Mouse (Mus musculus) testis, adult 2 months (tissue): Measurements from ENCODE around the gene Pus3. TPM values are rescaled to one million over a fixed set of nuclear protein-coding genes. Genes with fewer than 3 reads are reported as not detected.
"Not testable (repeated sequence)": the region's sequence is repeated elsewhere in the genome, so short reads cannot be mapped to it uniquely, and the experiment has no call there.

ENCODE experiments used
- H3K27ac ChIP-seq: fragments of 200-500 bp; 2 replicates; pipeline ENCODE4 v1.5.1; 2012; ENCODE audit warnings: low read depth, low read length; ENCODE audit not compliant: control insufficient read depth, insufficient read depth
- H3K27me3 ChIP-seq: fragments of 200-500 bp; 2 replicates; pipeline ENCODE4 v1.6.1; 2012; ENCODE audit warnings: mild to moderate bottlenecking, low read length, moderate library complexity; ENCODE audit not compliant: control insufficient read depth, insufficient read depth
- H3K36me3 ChIP-seq: fragments of 200-500 bp; 2 replicates; pipeline ENCODE4 v1.6.1; 2012; ENCODE audit warnings: mild to moderate bottlenecking, low read length; ENCODE audit not compliant: control insufficient read depth, insufficient read depth
- H3K4me1 ChIP-seq: fragments of 200-500 bp; 2 replicates; pipeline ENCODE4 v1.6.1; 2012; ENCODE audit warnings: low read length; ENCODE audit not compliant: control insufficient read depth, insufficient read depth
- H3K4me3 ChIP-seq: fragments of 200-500 bp; 2 replicates; pipeline ENCODE4 v1.5.1; 2012; ENCODE audit warnings: low read depth, mild to moderate bottlenecking, low read length, moderate library complexity, mixed read lengths; ENCODE audit not compliant: control insufficient read depth
- CTCF ChIP-seq: fragments of 200-500 bp; IDR thresholded peaks from 2 replicates; pipeline ENCODE4 v1.5.1; 2012; ENCODE audit warnings: low read depth, mild to moderate bottlenecking, inconsistent platforms, low read length, moderate library complexity; ENCODE audit not compliant: control insufficient read depth, insufficient read depth, insufficient replicate concordance
- POLR2A ChIP-seq: fragments of 200-500 bp; IDR thresholded peaks from 2 replicates; pipeline ENCODE4 v1.6.1; 2012; ENCODE audit warnings: low read depth, mild to moderate bottlenecking, inconsistent platforms, low read length, moderate library complexity; ENCODE audit not compliant: control insufficient read depth
- polyA plus RNA-seq: library from polyadenylated mRNA; depleted of rRNA; stranded (reverse); fragments of >200 nt; gene quantifications from 2 replicates; pipeline ENCODE4 v1.2.3, GENCODE M21; 2012; rRNA removed

Pus3 gene
- polyA plus RNA-seq, 1 experiment, result 3.5 TPM

- no peaks in the 10 kb centered on the region for H3K27me3 ChIP-seq
- H3K4me3 ChIP-seq, result no peak within 1 kb of the TSS
- TF ChIP-seq CTCF (no peak), POLR2A (no peak)
- H3K36me3 ChIP-seq, result no peaks in the 10 kb centered on the region
- no peak within 1 kb of the TSS for H3K27ac ChIP-seq
- no peaks in the 10 kb centered on the region for H3K4me1 ChIP-seq
These were observed 53.4 kb downstream of the Pus3 start, which contains the start of gene Pate4 for GRCm38 (mm10) chr9:35611841-35612240. Gene Pate4 (minus strand): TSS chr9:35611941.

DNA sequence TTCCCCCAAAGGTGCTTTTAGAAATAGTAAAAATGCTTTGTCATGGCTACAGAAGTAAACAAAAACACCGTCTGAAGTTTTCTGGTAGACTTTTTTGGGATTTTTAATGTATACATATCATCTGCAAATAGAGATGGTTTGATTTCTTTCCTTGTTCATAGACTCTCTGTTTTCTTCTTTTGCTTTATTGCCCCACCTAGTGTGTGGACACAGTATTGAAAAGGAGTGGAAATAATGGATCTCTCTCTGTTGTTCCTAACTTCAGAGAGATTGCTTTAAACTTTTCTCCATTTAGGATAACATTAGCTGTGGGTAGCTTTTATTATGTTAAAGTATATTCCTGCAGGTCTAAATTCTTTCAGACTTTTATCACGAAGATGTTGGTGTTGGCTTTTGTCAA lies 55.6 kb downstream of the Pus3 start:
- H3K4me1 ChIP-seq, result no peaks in the 10 kb centered on the region
- no peaks in the 10 kb centered on the region for H3K27me3 ChIP-seq
- H3K27ac ChIP-seq, result no peak overlapping the region
- H3K4me3 ChIP-seq, result no peak overlapping the region
- no peak for TF ChIP-seq CTCF
- TF ChIP-seq POLR2A, result no peak
- no peaks in the 10 kb centered on the region for H3K36me3 ChIP-seq

DNA sequence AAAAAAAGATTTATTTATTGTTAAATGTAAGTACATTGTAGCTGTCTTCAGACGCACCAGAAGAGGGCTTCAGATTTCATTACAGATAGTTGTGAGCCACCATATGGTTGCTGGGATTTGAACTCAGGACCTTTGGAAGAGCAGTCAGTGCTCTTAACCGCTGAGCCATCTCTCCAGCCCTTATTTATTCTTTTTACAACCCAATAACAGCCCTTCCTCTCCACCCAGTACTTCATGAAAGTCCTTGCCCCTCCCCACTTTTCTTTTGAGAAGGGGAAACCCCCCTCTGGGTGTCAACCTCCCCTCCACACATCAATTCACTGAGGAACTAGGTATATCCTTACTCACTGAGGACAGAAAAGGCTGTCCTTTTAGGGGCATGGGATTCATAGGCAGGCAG lies 58.4 kb downstream of the Pus3 start:
- H3K4me3 ChIP-seq, H3K4me1 ChIP-seq, H3K27me3 ChIP-seq, H3K36me3 ChIP-seq, H3K27ac ChIP-seq: not testable (repeated sequence)

Other genes starting within 250 kb of the Pus3 start
- gene Cdon, start 137.5 kb upstream of the Pus3 start, polyA plus RNA-seq, result 1.8 and 2.0 TPM in 2 replicates
- not detected in 2 replicates for gene Gm1113, start 40.3 kb upstream of the Pus3 start, polyA plus RNA-seq
- 63.9 and 71.2 TPM in 2 replicates for gene Ddx25, start 67 bp upstream of the Pus3 start, polyA plus RNA-seq
- 1.1 and 2.3 TPM in 2 replicates for gene Pate2, start 11.7 kb downstream of the Pus3 start, polyA plus RNA-seq
- gene Hyls1, start 11.8 kb downstream of the Pus3 start, polyA plus RNA-seq, result 39.7 and 41.8 TPM in 2 replicates
- gene Pate4, start 53.3 kb downstream of the Pus3 start, polyA plus RNA-seq, result 0.10 TPM in 1 of 2 replicates, not detected in the other
- 0.54 TPM in 1 of 2 replicates, not detected in the other for gene Pate3, start 89.6 kb downstream of the Pus3 start, polyA plus RNA-seq
- 3.4 TPM in 1 of 2 replicates, not detected in the other for gene Pate1, start 128.8 kb downstream of the Pus3 start, polyA plus RNA-seq
- not detected in 2 replicates for gene Gm17677, start 182.5 kb downstream of the Pus3 start, polyA plus RNA-seq
- not detected in 2 replicates for gene Gm17727, start 219.5 kb downstream of the Pus3 start, polyA plus RNA-seq
- gene Gm27235, start 231.5 kb downstream of the Pus3 start, polyA plus RNA-seq, result 0.38 and 0.67 TPM in 2 replicates
- 0.27 and 2.9 TPM in 2 replicates for gene D730048I06Rik, start 231.5 kb downstream of the Pus3 start, polyA plus RNA-seq